Mouse (Mus musculus) gastrocnemius, adult 18-20 months (tissue): ENCODE data around the gene Vstm2b. TPM values are rescaled to one million over a fixed set of nuclear protein-coding genes. Genes with fewer than 3 reads are reported as not detected.

Experiments used
- DNase-seq: peaks from one replicate; pipeline ENCODE4 v3.0.0; 2021; ENCODE audit warnings: low spot score
- long read RNA-seq, 2 experiments: library from polyadenylated mRNA; stranded (forward); transcript quantifications; one replicate each; pipeline ENCODE4 v2.0.0; 2021
- total RNA-seq, 2 experiments: library from RNA; stranded (reverse); gene quantifications; 2 replicates each; pipeline ENCODE4 v1.2.3; 2021

Gene Vstm2b
- not detected for total RNA-seq
- long read RNA-seq, experiment 1, partial matches to known transcripts = 0 of 1 reads
- long read RNA-seq, experiment 1, other reads (novel, unspliced or antisense) = 0 of 1 reads
- long read RNA-seq, experiment 2 = 0 reads

DNA sequence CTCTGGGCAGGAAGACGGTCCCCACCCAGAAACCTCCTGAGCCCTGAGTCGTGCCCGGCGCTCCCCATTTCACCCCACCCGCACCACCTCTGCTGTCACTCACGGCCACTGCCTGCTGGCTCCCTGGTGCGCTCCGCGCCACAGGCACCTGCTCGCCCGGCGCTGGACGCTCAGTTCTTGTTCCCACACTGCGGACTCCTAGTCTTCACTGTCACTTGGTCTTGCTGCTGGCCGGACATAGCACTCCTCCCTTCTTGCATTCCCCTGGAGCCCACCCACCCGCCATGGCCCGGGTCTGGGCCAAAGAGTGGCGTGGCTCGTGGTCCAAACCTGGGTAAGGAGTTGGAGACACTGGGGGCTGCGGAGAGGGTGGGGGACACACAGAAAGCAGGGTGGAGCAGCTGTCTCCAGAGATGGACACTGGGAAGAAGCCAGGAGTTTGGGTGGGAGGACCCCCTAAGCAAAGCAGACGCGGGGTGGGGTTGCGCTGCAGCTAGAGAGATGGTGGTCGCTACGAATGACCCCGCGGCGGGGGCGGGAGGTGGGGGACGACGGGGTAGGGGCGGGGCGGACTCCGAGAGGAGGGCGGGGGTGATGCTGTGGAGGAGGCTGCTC is at the start of gene Vstm2b:
Vstm2b (plus strand) TSS at position 233 of the 615 bp plus-strand sequence.
- no peak for DNase-seq

GRCm38 (mm10) chr7:40856088-40856625 is 42.0 kb upstream of the Vstm2b start:
- DNase-seq = no peak

- DNase-seq = peak; percentile 5
Observed at GRCm38 (mm10) chr7:40873380-40873990, 24.6 kb upstream of the Vstm2b start.

GRCm38 (mm10) chr7:40884855-40885489 is 13.2 kb upstream of the Vstm2b start:
- DNase-seq = no peak

- no peak for DNase-seq
Observed at GRCm38 (mm10) chr7:40888358-40888757, 9.8 kb upstream of the Vstm2b start.

- DNase-seq = no peak
Observed at GRCm38 (mm10) chr7:40896964-40897363, 1.2 kb upstream of the Vstm2b start.

- DNase-seq = no peak
Observed at GRCm38 (mm10) chr7:40898711-40899375, 715 bp downstream of the Vstm2b start.

DNA sequence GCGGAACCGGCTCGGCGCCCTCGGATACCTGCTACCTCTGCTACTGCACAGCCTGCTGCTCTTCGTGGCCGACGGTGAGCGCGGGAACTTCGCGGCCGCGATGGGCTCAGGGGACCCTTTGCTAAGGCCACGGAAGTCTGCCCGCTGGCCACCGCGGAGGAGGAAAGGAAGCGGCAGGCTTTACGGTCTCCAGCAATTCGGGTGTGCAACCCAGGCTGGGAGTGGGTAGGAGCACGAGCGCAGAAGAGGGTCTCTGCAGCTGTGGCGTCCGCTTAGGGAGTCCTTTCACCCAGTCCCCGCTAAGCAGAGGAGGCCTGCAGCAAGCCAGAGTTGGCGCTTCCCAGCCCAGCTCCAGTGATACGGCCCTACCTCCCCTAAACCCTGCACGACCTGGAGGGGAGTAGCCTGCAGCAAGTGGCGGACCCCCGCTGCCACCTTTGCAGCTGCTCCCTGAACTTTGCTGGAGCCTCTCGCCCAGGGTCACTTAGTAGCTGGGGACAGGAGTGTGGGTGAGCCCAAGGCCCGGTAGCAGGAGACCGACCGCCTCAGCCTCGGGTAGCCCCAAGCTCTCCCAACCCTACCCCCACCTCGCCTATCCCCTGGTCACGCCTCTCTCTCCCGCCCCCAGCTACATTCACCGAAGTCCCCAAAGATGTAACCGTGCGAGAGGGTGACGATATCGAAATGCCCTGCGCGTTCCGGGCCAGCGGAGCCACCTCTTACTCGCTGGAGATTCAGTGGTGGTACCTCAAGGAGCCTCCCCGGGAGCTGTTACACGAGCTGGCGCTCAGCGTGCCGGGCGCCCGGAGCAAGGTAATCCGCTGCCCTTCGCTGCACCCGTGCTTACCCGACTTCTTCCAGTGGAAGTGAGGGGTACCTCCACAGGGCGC is 1.5 kb downstream of the Vstm2b start:
- no peak for DNase-seq

- peak; percentile 27 for DNase-seq
Observed at GRCm38 (mm10) chr7:40901201-40901600, 3.1 kb downstream of the Vstm2b start.

DNA sequence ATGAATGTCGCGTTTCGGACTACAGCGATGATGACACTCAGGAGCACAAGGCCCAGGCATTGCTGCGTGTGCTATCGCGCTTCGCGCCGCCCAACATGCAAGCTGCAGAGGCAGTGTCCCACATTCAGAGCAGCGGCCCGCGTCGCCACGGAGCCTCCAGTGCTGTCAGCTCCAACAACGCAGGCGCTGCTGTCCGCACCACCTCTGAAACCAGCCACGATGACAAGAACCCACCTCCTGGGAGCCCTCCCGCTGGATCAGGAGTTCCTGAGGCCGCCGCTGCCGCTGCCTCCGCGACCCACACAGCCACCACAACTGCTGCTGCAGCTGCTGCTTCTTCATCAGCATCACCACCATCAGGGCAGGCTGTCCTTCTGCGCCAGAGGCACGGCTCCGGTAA is 4.4 kb downstream of the Vstm2b start:
- no peak for DNase-seq

- peak; percentile 38 for DNase-seq
Observed at GRCm38 (mm10) chr7:40906484-40906883, 8.4 kb downstream of the Vstm2b start.

- peak; percentile 15 for DNase-seq
Observed at GRCm38 (mm10) chr7:40916761-40917160, 18.6 kb downstream of the Vstm2b start.

DNA sequence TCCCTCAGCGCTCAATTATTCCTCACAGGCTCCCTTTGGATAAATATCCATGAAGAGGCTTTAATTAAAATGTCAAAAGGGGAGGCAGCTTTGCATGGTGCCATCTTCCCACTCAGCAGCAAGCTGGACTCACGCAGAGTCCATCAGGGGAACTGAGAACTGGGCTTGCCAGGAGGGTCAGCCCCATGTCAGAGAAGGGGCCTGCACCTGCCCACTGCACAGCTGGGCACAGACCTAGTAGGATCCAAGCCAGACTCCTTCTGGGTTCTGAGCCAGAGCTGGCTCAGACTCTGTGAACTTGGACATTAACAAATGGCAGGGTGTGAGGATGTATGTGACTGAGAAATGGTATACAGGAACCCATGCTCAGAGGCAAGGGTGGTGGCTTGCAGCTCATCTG is 22.0 kb downstream of the Vstm2b start:
- DNase-seq = no peak

DNA sequence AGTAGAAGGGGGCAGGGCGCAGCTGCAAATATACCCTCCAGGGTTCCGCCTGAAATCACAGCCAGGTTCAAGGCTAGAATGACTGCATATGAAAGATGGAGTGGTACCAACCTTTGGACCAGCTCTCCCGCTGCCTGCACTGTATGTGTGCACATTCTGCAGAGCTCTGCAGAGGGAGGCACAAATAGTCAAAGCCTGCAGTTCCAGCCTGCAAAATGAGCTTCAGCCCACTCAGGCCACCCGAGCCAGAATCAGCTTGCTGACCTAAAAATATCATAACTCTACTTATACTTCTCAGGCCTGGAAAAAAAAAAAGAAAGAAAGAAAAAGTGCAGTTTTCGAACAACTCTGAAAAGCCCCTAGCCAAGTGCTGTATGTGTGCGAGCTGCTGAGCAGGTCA is 23.2 kb downstream of the Vstm2b start:
- no peak for DNase-seq

DNA sequence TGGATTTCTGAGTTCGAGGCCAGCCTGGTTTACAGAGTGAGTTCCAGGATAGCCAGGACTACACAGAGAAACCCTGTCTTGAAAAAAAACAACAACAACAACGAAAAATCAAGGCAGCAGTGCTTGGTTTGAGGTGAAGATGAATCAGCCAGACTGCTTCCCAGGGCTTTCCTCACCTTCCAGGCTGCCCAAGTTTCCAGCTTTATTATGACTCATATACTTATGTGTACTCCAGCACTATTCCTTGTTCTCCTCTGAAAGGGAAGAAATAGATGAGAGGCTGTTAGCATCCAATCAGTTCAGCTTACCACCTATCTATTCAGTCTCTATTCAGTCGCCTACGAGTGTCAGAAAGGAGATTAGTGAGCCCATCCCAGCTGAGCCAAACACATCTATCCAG is 24.7 kb downstream of the Vstm2b start:
- no peak for DNase-seq

GRCm38 (mm10) chr7:40928391-40928790 is 30.3 kb downstream of the Vstm2b start:
- peak; percentile 7 for DNase-seq

DNA sequence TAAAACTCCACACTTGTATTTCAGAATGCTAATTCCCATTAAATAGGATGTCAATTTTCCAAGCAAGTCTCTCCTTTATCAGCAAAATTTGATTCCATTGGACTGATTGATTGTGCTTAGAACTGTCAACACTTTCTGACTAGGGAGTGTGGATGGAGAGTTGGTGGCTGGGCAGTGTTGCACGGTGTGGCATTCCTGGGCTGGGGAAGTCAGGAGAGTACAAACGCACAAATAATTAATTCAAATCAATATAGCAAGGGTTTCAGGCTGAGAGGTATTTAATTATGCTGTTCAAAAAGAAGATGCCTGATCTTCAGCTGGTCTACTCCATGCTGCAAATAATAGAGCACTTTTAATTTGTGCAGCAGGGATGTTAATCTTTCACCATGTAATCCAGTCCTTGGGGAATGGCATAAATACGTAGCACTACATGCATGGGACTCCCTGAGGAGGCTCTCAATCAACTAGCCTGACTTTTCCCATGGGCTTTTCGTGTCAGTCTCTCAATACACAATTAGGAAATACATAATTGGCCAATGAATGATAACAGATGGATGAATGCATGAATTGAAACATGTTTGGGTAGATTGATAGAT is 38.6 kb downstream of the Vstm2b start:
- no peak for DNase-seq

DNA sequence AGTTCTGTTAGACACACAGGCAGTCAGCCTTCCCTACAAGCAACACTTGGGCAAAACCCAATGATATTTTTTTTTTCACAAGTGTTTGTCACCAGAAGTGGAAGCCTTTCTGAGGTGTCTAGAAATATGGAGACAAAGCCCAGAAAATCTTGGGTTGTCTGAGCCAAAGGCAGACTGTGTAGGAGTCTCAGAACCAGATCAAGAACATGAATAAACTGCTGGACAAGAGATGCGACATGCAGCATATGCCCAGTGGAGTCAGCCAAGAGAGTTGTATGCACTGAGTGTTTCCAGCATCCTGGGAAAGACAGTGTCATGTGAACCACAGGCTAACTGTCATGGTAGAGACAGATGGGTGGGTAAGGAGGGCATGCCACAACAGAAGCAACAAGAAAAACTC is 41.2 kb downstream of the Vstm2b start:
- no peak for DNase-seq

DNA sequence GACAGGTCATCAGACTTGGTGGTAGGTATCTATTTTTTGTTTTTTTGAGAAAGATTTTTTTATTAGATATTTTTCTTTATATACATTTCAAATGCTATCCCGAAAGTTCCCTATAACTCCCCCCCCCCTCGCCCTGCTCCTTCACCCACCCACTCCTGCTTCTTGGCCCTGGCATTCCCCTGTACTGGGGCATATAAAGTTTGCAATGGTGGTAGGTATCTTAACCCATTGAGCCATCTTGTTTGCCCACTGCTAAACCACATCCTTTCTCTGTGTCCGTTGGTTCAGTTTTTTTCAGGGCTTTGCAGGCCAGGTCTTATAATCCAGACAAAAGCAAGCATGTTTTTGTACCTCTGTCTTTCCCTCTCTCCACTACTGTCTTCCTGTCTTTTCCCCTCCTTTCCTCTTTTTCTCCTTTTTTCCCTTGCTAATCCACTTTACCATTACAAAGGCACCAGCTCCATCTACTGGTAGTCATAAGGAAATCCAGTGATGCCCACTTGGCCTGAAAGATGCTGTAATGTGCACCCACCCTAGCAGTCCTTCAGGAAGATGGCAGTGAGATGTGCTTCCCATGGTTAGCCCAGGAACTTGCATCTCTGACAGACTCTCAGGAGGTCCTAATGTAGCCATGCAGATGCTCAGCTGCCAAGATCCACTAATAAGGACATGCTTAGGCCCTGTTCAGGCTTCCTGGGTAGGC is 44.3 kb downstream of the Vstm2b start:
- DNase-seq = peak; percentile 2
